Mouse (Mus musculus): ENCODE data around the gene Mff. TPM values are rescaled to one million over a fixed set of nuclear protein-coding genes. Genes with fewer than 3 reads are reported as not detected.

Mff gene
- polyA plus RNA-seq (2015; fragmentation: Nextera tagmentation; extraction: Ambion mirVana) = 149 and 151 TPM in 2 replicates

- Histone ChIP-seq H3K36me3 (ENCODE audit: control insufficient read depth, insufficient read depth, low read length) (peaks cover 3% of the 10 kb centered on the region; the same call in 1 of the 2 replicates), H3K9me3 (ENCODE audit: control insufficient read depth, low read length) (no peaks in the 10 kb centered on the region), H3K27ac (replicated peaks) (peak within 1 kb of the TSS; percentile 88), H3K4me1 (replicated peaks; ENCODE audit: control insufficient read depth, insufficient read depth) (peaks cover 2% of the 10 kb centered on the region; the same call in 1 of the 2 replicates), H3K9ac (ENCODE audit: low read length) (peak within 1 kb of the TSS; percentile 97), H3K4me3 (ENCODE audit: low read depth, low read length) (peak within 1 kb of the TSS; percentile 95), H3K27me3 (ENCODE audit: control insufficient read depth, insufficient read depth, low read length) (no peaks in the 10 kb centered on the region), H3K4me2 (replicated peaks; ENCODE audit: low read depth) (peak within 1 kb of the TSS; percentile 94)
- TF ChIP-seq CTCF (IDR thresholded peaks at IDR 0.05; ENCODE audit: low read depth) (no peak), EP300 (optimal IDR thresholded peaks at IDR 0.05) (no peak)
- peak; percentile 99 for ATAC-seq (ENCODE audit: low FRiP score, low TSS enrichment)
- DNase-seq (ENCODE audit: low spot score) = peak; percentile 93
- 10% methylated on average over 38 of the region's 38 CpGs for WGBS
These were observed at the start of gene Mff for GRCm38 (mm10) chr1:82724339-82725025. Mff (plus strand) TSS chr1:82724890.

DNA sequence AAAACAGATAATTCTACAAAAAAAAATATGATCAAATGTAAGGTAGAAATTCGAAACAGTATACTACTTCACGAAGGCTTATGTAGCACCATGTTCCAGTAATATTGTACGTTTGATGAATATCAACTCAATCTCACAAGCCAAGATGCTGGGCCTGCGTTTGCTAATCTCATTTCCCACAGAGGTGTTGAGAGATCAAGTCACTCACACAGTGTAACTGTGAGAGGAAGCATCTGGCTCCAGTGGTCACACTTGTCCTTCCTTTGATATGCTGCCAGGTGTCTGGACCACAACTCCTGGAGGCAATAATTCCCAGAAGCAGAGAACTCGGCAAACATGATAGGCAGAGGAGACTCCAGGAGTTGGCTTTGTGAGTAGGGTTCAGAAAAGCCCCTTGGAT, 38.4 kb upstream of the Mff start:
- no peaks in the 10 kb centered on the region for H3K4me1 ChIP-seq (replicated peaks; ENCODE audit: control insufficient read depth, insufficient read depth)
- H3K27ac ChIP-seq (replicated peaks) = no peak overlapping the region
- DNase-seq (ENCODE audit: low spot score) (no peak), ATAC-seq (ENCODE audit: low FRiP score, low TSS enrichment) (no peak)
- H3K9me3 ChIP-seq (ENCODE audit: control insufficient read depth, low read length) = no peaks in the 10 kb centered on the region
- no peaks in the 10 kb centered on the region for H3K27me3 ChIP-seq (ENCODE audit: control insufficient read depth, insufficient read depth, low read length)
- no peak overlapping the region for H3K9ac ChIP-seq (ENCODE audit: low read length)
- H3K36me3 ChIP-seq (ENCODE audit: control insufficient read depth, insufficient read depth, low read length) = no peaks in the 10 kb centered on the region
- 77% methylated on average over 5 of the region's 5 CpGs for WGBS
- H3K4me3 ChIP-seq (ENCODE audit: low read depth, low read length) = no peak overlapping the region
- no peak overlapping the region for H3K4me2 ChIP-seq (replicated peaks; ENCODE audit: low read depth)
- TF ChIP-seq CTCF (IDR thresholded peaks at IDR 0.05; ENCODE audit: low read depth) (no peak), EP300 (optimal IDR thresholded peaks at IDR 0.05) (no peak)

- DNase-seq (ENCODE audit: low spot score) (no peak), ATAC-seq (ENCODE audit: low FRiP score, low TSS enrichment) (no peak)
- H3K36me3 ChIP-seq (ENCODE audit: control insufficient read depth, insufficient read depth, low read length) = no peaks in the 10 kb centered on the region
- no peak overlapping the region for H3K4me2 ChIP-seq (replicated peaks; ENCODE audit: low read depth)
- WGBS = 88% methylated on average over 2 of the region's 2 CpGs
- no peaks in the 10 kb centered on the region for H3K9me3 ChIP-seq (ENCODE audit: control insufficient read depth, low read length)
- H3K27me3 ChIP-seq (ENCODE audit: control insufficient read depth, insufficient read depth, low read length) = no peaks in the 10 kb centered on the region
- TF ChIP-seq EP300 (optimal IDR thresholded peaks at IDR 0.05) (no peak), CTCF (IDR thresholded peaks at IDR 0.05; ENCODE audit: low read depth) (no peak)
- no peak overlapping the region for H3K4me3 ChIP-seq (ENCODE audit: low read depth, low read length)
- no peak overlapping the region for H3K27ac ChIP-seq (replicated peaks)
- no peaks in the 10 kb centered on the region for H3K4me1 ChIP-seq (replicated peaks; ENCODE audit: control insufficient read depth, insufficient read depth)
- H3K9ac ChIP-seq (ENCODE audit: low read length) = no peak overlapping the region
These were observed 37.8 kb upstream of the Mff start for GRCm38 (mm10) chr1:82686866-82687265.

DNA sequence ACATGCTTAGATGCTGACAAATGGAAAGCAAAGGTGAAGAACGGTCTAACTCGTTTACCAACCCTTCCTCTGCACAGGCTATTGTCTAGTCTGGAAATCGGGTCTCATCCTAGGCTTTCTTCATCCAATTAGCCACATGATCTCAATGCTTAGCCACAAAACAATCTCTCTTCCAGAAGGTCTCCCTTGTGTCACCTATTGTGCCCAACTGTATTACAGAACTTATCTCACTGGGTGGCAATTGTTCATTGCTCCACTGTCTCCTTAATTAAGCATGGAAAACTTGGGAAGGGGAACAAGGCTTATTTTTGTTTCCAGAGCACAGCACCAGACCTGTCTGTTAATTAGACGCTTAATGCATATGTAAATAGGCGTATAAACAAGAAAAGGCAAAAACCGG, 36.8 kb upstream of the Mff start:
- TF ChIP-seq EP300 (optimal IDR thresholded peaks at IDR 0.05) = no peak
- no peak for TF ChIP-seq CTCF (IDR thresholded peaks at IDR 0.05; ENCODE audit: low read depth)
- H3K9me3 ChIP-seq (ENCODE audit: control insufficient read depth, low read length) = no peaks in the 10 kb centered on the region
- H3K4me3 ChIP-seq (ENCODE audit: low read depth, low read length) = no peak overlapping the region
- no peaks in the 10 kb centered on the region for H3K36me3 ChIP-seq (ENCODE audit: control insufficient read depth, insufficient read depth, low read length)
- H3K27ac ChIP-seq (replicated peaks) = no peak overlapping the region
- 88% methylated on average over 6 of the region's 6 CpGs for WGBS
- DNase-seq (ENCODE audit: low spot score) = no peak
- H3K4me1 ChIP-seq (replicated peaks; ENCODE audit: control insufficient read depth, insufficient read depth) = no peaks in the 10 kb centered on the region
- ATAC-seq (ENCODE audit: low FRiP score, low TSS enrichment) = no peak
- no peak overlapping the region for H3K9ac ChIP-seq (ENCODE audit: low read length)
- H3K4me2 ChIP-seq (replicated peaks; ENCODE audit: low read depth) = no peak overlapping the region
- no peaks in the 10 kb centered on the region for H3K27me3 ChIP-seq (ENCODE audit: control insufficient read depth, insufficient read depth, low read length)

- Histone ChIP-seq H3K36me3 (ENCODE audit: control insufficient read depth, insufficient read depth, low read length) (no peaks in the 10 kb centered on the region), H3K4me1 (replicated peaks; ENCODE audit: control insufficient read depth, insufficient read depth) (no peaks in the 10 kb centered on the region), H3K9ac (ENCODE audit: low read length) (no peak overlapping the region), H3K27me3 (ENCODE audit: control insufficient read depth, insufficient read depth, low read length) (no peaks in the 10 kb centered on the region), H3K4me3 (ENCODE audit: low read depth, low read length) (no peak overlapping the region), H3K9me3 (ENCODE audit: control insufficient read depth, low read length) (no peaks in the 10 kb centered on the region), H3K4me2 (replicated peaks; ENCODE audit: low read depth) (no peak overlapping the region), H3K27ac (replicated peaks) (no peak overlapping the region)
- WGBS = 44% methylated on average over 3 of the region's 3 CpGs
- no peak for ATAC-seq (ENCODE audit: low FRiP score, low TSS enrichment)
- no peak for DNase-seq (ENCODE audit: low spot score)
- TF ChIP-seq EP300 (optimal IDR thresholded peaks at IDR 0.05) (no peak), CTCF (IDR thresholded peaks at IDR 0.05; ENCODE audit: low read depth) (no peak)
These were observed 28.8 kb upstream of the Mff start for GRCm38 (mm10) chr1:82695915-82696314.

- Histone ChIP-seq H3K4me3 (ENCODE audit: low read depth, low read length) (no peak overlapping the region), H3K9ac (ENCODE audit: low read length) (no peak overlapping the region), H3K27ac (replicated peaks) (no peak overlapping the region), H3K4me1 (replicated peaks; ENCODE audit: control insufficient read depth, insufficient read depth) (no peaks in the 10 kb centered on the region), H3K9me3 (ENCODE audit: control insufficient read depth, low read length) (no peaks in the 10 kb centered on the region), H3K36me3 (ENCODE audit: control insufficient read depth, insufficient read depth, low read length) (no peaks in the 10 kb centered on the region), H3K4me2 (replicated peaks; ENCODE audit: low read depth) (no peak overlapping the region), H3K27me3 (ENCODE audit: control insufficient read depth, insufficient read depth, low read length) (no peaks in the 10 kb centered on the region)
- WGBS = 49% methylated on average over 9 of the region's 9 CpGs
- DNase-seq (ENCODE audit: low spot score) (no peak), ATAC-seq (ENCODE audit: low FRiP score, low TSS enrichment) (no peak)
- TF ChIP-seq EP300 (optimal IDR thresholded peaks at IDR 0.05) = no peak
- TF ChIP-seq CTCF (IDR thresholded peaks at IDR 0.05; ENCODE audit: low read depth) = no peak
These were observed 6.7 kb upstream of the Mff start for GRCm38 (mm10) chr1:82717816-82718512.
